Mouse (Mus musculus) kidney, postnatal 36 days (tissue): ENCODE data around the gene Frmd8.

Source experiments
- DNase-seq, 2 experiments: peaks; one replicate each; pipeline ENCODE4 v3.0.0; 2021 to 2022; ENCODE audit warnings: mixed read lengths in 2 of 2

Frmd8 gene

DNA sequence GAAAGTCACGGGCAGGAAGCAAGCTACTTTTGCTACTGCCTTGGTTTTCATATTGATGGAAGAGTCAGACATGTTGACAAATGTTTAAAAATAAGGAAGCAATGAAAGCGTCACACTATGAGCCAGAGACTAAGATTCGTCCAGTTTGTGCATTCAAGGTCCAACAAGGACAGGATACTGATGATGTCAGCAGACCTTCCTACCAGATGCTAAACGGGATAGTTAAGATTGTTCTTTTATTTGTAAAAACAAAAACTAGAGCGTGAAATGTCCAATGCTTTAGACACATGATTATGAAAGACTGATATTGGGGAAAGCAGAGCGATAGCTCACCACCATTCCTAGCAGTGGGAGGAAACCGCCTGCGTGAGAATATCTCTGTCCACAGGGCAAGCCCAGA is 37.5 kb downstream of the Frmd8 start:
- DNase-seq: peak; percentile 13 to 32

DNA sequence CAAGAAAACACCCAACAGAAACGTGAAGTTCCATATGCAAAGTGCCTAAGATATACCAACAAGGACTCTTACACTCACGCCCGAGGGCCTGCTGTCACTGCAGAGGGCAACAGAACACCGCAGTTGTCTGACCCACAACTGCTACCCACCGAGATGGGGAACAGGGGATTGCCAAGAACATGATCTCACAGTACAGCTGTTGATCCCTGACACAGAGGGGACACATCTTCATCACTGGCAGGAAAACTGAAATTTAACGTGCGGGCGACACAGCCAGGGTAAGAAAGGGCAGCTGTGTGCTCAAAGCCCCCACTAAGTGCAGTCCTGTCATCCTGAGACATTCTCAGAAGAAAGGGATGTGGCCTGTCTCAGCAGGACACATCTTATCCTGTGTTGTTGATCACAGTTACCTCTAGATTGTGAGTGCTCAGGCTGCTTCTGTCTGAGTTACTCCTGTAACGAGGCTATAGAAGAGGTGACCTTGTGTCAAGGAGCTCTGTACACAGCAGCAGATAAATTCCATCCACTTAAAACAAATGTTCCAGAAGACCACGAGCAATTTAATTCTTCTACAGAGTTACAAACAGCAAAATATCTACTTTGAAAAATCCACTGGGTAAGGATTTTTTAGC is 38.0 kb downstream of the Frmd8 start:
- peak; percentile 24 to 49 for DNase-seq

DNA sequence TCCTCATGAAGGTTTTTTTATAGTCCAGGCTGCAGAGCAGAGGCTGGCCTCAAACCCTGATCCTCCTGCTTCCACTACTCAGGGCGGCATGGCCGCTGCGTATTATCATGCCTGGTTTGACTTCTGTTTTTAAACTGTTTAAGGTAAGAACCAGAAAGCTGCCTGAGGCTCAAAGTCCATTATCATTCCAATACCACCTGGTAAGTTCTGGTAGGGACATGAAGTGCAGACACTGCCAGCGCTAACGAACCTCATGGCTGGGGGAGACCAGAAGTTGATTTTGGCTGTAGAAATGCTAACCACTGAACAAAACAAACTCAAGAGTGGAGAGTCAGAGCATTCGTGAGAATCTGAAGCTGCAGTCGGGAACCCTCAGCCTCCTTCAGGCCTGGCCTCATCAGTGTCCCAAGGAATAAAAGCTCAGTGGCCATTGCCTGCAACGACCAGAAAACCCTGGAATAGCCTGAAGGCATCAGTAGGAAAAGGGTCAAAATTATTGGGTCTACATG is 39.1 kb downstream of the Frmd8 start:
- peak in 1 of 2 experiments; percentile 45 for DNase-seq

DNA sequence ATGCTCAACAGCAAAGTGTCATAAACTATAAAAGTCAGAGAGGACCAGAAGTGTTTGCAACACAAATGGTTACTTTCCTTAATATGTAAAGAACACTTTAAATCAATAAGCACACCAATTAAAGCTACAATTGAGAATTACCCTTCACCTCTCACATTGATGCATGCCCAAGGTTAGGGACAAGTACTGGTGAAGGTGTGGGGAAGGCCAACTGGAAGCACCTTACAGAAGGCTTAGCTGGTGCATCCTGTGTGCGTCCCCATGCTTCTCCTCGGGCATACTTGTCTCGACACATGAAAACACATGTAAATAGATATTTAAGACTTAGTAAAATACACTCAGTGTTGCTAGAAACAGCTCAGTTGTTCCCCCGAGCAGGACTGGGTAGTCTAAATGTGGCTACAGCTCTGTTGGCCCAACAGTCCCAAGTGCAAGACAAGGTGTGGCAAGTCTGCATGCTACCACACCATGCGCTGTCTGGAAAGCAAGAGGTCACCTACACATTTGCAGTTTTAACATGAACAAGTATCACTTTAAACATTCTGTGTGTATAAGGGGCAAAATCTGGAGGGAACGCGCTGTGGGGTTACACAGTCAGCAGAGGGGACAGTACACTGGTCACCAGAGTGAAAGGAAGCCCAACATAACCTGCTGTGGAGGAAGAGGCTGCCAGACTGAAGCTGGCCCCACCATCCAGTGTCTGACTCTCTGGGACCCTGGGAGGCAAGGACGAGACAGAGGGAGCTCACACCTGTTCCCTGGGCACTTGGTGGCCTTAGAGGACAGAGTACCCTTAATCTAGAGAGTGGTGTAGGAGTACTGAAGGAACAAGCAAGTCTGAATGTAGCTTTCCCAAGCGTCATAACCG is 39.8 kb downstream of the Frmd8 start:
- peak; percentile 18 to 31 for DNase-seq

DNA sequence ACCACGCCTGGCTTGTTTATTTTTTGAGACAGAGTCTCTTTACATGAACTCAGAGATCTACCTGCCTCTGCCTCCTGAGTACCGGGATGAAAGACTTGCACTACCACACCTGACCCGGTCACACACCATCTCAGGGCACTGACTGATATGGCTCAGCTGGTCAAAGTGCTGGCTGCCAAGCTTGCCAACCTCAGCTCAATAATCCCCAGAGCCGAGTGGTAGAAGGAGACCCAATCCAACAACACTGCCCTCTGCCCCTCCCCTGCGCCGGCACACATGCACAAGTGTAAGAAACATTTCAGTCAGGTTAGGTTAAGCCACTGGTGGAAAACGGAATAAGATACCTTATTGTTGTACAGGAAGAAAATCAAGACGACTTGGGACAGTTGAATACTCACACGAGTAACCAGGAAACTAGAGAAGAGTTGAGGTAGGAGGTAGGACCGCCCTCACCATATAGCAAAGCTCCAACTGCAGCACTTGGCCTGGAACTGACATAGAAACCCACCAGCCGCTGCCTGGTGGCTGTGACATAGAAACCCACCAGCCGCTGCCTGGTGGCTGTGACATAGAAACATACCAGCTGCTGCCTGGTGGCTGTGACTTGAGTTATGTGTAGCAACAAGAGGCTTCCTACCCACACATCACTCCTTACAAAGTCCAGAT is 40.7 kb downstream of the Frmd8 start:
- peak; percentile 55 to 69 for DNase-seq

DNA sequence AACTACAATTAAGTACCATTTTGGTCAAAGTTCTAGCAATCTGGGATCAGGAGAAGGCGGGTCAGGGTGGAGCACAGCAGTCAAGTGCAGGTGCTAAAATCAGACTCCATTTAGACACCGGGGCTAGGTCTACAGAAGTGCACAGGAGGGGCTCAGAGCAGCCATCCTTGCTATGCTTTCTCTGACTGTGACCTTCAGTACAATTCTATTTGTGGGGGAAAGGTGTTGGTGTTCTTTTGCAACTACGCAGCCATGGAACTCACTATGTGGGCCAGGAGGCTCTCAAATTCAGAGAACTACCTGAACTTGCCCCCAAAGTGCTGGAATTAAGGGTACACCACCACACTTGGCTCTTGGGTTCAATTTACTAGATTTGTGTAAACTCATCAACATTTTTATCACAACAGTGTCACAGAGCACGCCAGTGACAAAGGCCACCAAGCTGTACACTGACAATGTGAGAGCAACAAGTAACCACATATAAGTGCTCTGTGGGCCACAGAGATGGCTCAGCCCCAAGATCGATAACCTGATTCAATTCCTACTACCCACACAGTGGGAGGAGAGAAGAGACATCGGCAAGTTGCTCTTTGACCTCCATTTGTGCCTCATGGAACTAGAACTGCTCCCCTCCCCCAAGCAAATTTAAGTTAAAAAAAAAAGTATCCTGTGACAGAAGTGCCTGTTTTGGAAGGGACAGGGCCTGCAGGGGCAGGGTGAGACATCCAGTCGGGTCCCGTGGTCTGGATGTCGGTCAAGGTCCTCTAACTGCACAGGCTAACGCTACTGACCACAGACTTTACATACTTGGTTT is 41.6 kb downstream of the Frmd8 start:
- DNase-seq: peak; percentile 47 to 51

DNA sequence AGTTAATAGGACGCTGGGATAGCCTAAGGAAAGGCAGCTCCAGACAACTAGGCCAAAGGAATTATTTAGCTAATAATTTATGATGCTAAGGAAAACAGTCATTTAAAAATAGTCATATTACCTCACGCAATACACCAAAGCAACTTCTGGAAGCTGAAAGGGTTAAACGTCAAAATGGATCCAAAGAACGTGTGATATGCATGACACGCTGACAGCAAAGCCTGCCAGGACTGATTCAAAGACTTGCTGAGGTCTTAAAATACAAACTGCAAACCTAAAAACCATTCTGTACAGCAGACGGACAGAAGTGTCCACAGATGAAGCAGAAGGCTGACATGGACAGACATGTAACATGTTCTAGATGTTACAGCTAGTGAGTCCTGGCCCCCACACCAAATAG is 42.7 kb downstream of the Frmd8 start:
- no peak for DNase-seq

DNA sequence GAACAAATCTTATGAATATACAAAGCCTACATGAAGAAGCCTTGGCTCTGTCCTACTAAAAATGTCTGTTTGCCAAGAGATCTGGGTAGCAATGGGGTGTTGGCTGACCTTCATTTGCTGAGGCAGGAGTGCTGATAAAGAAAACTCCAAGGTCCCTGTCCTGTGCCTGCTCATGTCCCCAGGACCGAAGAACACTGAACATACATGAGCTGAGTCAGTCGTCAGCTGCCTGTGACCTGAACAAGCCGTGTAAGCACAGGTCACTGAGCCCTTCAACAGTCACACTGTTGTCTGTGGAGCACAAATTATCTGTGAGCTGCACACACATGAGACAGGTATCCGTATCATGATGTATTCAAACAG is 43.1 kb downstream of the Frmd8 start:
- peak in 1 of 2 experiments; percentile 50 for DNase-seq

DNA sequence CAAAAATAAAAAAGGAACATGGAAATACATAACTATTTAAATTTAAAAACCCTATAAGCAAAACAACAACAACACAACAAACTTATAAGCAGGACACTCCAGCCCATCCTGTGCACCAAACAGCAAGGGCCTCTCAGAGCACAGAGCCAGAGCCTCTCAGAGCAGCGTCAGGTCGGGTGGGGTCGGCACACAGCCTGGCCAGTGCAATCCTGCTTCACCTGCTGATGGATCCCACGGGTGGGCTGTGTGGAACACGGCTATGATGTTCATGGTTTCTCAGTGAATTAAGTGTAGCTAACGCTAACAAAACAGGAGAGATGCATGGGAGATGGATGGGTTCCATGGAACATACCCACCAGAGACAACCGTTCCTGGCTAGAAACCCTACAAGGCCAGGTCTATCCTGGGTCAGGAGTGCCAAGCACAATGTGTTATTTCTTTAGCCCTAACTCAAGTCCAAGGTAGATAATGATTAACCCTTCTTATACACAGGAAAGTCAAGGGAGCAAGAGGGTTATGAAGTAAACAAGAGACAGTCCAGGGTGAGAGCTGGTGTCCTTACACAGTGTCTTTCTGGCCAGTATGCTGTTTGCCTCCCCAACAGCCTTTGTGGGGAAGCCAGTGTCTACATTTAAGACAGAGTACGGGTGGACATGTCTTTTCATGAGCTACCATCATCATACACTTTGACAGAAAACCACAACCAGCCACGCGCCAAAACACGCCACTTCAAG is 43.7 kb downstream of the Frmd8 start:
- DNase-seq: peak; percentile 43 to 60

DNA sequence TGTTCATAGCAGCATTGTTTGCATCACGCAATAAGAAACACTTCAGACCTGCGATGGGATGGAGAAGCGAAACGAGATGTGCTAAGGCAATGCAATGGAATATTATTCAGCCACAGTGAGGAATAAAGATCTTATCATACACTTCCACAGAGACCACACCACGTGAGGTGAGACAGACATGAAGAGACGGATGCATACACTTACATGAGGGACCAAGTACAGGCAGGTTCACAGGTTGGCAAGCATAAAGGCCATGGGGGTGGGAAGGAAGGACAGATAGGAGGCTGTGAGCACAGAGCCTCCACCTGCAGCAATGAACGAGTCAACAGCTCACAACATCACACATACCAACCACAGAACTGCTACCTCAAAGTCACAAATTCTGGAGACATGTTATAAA is 44.3 kb downstream of the Frmd8 start:
- DNase-seq: peak in 1 of 2 experiments; percentile 13

DNA sequence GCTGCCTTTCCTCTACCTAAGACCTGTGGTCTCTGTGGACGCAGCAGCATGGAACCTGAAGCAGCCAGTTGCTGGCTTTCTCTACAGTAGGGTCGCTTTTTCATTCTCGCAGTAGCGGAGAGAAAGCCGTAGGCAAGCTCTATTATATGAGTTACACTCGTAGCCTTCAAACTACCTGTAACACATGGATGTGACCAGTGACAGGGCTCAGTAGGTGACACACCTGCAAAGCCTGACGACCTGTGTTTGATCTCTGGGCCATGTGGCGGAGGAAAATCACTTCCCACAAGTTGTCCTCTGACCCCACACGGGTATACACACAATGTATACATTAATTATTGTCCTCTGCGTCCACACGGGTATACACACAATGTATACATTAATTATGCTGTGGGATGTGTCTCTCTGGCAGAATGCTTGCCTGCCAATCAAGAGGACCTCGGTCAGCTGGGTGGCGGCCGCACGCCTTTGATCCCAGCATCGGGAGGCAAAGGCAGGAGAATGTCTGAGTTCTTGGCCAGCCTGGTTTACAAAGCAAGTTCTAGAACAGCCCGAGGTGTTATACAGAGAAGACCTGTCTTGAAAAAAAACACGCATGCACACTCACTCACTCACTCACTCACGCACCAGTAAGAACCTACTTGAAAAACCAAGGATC is 45.0 kb downstream of the Frmd8 start:
- no peak for DNase-seq

DNA sequence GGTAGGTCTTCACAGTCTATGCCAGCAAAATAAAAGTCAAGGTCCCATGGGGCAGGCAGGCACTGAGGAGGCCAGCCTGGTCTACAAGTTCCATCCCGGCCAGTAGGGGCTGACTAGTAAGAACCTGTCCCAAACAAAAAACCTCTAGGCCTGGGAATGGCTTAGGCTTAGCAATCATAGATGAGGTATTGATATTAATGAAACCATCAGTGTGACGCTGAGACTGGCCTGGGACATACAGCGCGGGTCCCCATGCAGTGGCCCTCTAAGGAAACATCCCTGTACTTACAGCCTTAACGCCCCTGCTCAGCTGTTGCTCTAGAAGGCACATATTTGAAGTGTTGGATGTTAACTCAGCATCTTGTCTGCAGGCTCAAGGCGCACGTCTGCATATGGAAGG is 46.2 kb downstream of the Frmd8 start:
- DNase-seq: no peak

DNA sequence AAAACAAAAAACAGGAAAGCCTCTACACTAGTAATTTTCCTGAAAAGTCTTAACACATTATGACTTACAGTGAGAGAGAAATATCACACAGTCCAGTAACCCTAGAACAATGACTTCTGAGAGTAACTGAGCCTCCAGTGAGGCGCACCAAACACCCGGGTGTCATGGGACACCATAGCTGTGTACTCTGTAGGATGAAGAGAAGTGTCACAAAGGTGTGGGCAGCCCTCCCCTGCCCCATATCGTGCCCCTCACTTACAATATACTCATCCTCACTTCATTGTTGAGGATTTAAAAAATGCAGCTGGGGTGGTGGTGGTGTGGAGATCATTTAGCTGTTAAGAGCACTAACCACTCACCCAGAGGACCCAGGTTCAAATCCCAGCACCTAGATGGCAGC is 46.9 kb downstream of the Frmd8 start:
- DNase-seq: peak in 1 of 2 experiments; percentile 28

DNA sequence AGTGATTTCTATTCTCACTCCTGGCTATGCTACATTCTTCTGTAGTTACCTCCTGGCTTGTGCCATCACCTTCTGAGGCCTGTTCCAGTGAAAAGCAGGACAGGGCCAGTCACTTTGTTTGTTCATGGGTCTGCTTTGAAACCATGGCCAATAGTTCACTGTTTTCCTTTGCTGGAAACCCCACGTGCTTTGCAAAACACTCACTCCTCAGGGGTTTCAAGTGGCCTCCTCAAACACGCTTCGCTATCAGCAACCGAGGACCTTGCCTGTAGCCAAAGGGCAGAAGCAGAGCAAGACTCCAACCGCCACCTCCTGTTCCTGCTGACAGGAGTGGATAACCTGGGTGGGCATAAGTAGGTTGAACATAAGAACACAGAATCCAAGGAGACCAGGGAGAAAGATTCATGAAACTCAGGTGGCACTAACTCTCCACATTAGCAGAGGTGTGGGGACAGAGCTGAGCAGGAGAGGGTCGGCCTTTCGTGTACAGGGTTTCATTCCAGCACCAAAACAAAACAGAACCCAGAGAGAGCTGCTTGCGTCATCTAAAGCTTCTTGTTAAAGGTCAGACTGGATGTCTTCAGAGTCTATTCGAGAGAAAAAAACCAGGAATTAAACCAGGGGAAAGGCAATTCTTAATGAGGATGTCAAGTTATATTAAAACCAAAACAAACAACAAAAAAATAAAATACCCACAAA is 47.5 kb downstream of the Frmd8 start:
- peak; percentile 35 to 55 for DNase-seq

DNA sequence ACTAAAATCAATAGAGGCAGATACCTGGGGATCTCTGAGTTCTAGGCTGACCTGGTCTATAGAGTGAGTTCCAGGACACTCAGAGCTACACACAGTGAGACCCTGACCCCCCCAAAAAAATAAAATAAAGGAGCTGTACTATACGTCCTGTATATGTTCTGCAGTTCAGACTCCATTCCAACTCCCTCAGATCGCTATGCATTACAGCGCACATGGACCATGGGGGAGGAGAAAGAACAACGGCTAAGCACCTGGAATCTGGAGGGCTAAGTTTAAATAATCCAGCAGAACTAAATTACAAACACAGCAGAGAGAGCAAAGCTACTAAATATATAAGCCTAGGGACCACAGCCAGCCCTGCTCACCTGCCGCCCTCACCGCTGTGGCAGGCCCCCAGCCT is 48.0 kb downstream of the Frmd8 start:
- DNase-seq: no peak

DNA sequence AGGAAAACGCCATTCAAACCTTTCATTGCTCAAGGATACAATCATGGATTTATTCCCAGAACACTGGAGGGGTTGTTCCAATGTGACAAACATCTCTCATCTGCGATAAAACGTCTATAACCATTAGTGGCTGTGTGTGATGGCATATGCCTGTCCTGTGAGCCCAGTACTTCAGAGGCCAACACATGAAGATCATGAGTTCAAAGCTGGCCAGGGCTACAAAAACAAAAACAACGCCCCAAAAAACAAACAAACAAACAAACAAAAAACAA is 48.4 kb downstream of the Frmd8 start:
- no peak for DNase-seq

DNA sequence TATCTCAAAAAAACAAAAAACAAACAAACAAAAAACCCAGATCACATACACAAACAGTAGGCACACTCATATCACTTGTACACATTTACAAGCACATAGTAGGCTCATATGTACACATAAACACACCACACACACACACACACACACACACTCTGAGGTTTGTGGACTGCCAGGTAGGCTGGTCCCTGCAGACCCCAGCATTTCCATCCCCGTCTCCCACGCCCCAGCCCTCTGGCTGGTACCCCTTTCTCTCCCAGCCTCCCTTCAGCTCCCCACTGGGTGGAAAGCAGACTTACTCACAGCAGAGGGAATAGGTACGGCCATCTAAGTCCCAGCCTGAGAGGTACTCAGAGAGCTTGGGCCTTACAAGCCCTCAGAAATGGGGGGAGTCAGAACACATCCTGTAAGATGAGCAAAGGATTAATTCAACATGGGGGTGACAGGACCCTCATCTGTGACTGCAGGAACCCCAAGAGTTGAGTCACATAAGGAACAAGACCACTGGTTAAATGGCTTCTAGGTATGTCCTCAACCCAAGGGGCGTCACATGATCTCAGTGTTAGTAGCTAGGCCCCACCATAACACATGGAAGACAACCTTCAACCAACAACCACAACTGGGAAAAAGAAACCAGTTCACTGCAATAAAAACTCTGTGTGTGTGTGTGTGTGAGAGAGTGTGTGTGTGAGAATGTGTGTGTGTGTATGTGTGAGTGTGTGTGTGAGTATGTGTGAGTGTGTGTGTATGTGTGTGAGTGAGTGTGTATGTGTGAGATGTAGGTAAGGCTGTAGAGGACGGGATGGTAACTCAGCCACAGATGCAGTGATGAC is 49.0 kb downstream of the Frmd8 start:
- DNase-seq: no peak

DNA sequence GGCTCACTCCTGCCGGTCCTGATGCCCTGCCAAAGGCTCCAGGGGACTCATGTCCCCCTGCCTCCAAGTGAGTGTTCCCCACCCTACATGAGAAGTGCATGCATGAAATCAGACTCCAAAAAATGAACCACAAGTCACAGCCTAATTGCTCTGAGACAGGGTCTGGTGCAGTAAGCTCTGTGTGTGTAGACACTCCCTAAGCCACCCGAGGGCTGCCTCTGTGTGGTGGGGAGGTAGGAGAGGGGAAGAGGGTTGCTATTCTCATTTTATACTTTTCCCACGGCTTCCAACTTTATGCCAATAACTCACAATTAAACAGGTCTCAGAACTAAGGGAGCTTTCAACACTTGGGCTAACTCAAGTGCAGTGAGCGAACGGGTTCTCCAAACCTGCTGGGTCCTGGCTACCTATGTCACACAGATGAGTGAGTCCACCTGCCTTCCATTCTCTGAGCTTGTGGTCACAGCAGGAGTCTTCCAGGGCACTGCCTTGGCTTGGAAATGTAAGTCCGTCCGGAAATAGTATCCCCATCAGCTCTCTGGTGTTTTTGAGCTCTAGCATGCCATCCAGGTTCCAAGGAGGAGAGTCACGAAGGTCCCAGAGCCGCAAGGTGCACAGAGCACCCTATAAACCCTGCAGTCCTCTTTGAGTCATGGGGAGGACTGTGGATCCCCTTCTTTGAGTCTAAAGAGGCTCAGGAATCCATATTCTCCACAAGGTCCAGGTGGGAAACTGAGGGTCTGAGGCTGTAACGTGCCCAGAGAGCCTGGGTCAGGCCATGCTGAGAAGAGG is 50.1 kb downstream of the Frmd8 start:
- DNase-seq: no peak
